Mouse (Mus musculus): ENCODE measurements around the gene Prkn.

- TF ChIP-seq CTCF (IDR thresholded peaks at IDR 0.05; ENCODE audit: low read depth, low read length) (no peak), POLR2A (IDR thresholded peaks at IDR 0.05; ENCODE audit: extremely low read depth, insufficient read depth, low read length) (no peak)
These were observed 96.5 kb downstream of the Prkn start for GRCm38 (mm10) chr17:10936698-10937097.

Measured in liver, adult 2 months (tissue).